Mouse (Mus musculus) embryo, embryonic 10 days (tissue): Measurements from ENCODE around the gene Crhbp.
A peak's percentile ranks its signal among the peaks of the same experiment; 100 is the strongest.

ENCODE experiments used
- DNase-seq: peaks from one replicate; pipeline ENCODE4 v3.0.0-alpha.2; 2015; ENCODE audit warnings: low spot score

The Crhbp gene

DNA sequence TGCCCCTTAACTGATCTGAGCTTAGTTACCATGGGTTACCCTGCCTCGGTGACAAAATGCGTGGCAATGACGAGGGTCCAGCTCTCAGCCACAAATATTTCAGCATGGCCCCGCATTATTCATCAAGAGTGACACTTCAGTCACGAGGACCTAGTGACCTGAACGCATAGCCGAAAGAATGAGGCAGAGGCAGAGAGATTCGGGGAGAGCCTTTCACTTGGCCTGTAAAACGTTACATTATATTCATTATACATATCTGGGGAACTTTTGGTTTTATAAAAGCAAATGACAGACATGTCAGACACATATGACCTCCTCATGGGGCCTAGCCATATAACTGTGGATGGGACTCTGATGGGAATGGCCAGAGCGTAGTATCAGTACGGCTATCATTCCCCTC is at the start of gene Crhbp:
Crhbp (minus strand) TSS at position 101 of the 400 bp plus-strand sequence.
- DNase-seq, result no peak

GRCm38 (mm10) chr13:95493296-95493695 is 48.6 kb upstream of the Crhbp start:
- no peak for DNase-seq

- DNase-seq, result no peak
These were observed 46.6 kb upstream of the Crhbp start for GRCm38 (mm10) chr13:95491327-95491726.

DNA sequence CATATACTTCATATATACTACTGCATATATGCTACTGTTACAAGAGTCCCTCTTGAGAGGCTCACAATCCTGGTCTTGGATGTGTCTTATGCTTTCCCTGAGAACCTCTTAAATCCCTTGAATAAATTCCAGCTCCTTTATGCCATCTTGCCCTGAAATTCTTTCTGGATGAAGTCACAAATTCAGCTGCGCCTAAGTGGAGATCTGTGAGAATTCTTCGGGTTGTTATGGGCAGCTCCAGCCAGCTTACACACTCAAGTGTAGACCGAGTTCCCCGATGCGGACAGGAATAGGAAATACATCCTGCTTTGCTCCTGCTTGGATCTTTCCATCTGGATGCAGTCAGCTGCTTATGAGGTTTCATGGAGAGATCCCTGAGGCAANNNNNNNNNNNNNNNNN is 39.9 kb upstream of the Crhbp start:
- DNase-seq, result peak; percentile 15

- peak; percentile 89 for DNase-seq
These were observed 36.7 kb upstream of the Crhbp start for GRCm38 (mm10) chr13:95481428-95481827.

GRCm38 (mm10) chr13:95478671-95479413 is 34.1 kb upstream of the Crhbp start, which contains the start of gene S100z:
Gene S100z, minus strand, starts transcription at chr13:95478721.
- DNase-seq, result no peak

DNA sequence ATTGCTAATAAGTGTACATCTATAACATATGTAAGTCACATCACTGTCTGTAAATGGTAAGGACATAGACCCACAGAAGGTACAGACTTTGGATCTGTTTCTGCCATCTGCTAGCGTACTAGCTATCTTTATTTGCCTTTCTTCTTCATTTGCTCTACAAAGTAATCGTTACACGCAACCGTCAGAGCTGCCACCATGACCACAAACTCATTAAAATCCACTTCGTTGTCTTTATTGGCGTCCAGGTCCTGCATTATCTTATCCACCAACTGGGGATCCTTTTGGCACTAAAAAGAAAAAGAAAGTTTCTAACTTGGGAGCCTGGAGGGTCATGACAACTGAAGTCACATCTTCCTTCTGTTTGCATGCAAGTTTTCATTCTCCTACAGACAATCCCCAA is 32.4 kb upstream of the Crhbp start:
- no peak for DNase-seq

DNA sequence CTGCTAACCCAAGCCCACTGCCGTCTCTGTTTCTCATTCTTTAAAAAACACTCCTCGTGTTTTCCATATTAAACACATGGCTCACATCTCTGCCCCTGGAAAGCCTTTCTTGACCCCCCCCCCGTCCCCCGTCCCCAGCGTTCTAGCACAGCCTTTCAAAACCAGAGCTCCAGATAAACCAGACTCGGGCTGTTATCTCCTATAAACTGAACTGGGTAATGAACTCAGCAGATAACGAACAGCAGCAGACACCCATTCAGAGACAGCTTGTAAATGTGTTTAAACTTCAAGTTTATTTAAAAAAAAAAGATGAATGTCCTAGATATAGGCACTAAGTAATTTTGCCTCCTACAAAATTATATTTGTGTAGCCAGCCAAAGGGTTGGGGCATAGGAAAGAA is 30.4 kb upstream of the Crhbp start:
- DNase-seq, result no peak

DNA sequence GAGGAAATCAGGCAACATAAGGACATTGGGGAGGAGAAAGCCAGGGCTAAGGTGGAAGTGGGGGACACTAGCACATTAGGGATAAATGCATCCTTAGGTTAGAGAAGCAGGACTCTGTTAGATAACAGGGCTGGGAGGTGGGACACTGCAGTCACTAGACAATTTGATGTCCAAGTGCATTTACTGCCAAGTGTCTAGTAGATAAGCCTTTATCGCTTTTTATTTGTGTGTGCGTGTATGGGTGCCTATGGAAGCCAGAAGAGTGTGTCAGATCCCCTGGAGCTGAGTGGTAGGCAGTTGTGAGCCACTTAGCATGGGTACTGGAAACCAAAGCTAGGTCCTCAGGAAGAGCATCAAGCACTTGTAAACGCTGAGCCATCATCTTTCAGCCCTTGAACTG is 29.6 kb upstream of the Crhbp start:
- DNase-seq, result no peak

DNA sequence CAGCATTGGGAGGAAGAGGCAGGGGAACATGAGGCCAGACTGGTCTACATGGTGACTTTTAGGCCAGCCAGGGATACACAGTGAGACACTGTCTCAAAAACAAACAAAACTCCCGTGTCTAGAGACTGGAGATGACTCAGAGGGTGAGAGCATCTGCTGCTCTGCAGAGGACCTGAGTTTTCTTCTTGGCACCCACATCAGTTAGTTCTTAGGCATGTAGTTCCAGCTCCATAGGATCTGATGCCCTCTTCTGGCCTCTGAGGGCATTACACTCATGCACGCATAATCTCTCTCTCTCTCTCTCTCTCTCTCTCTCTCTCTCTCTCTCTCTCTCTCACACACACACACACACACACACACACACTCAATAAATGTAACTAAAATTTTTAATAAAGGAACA is 26.2 kb upstream of the Crhbp start:
- DNase-seq, result peak; percentile 27

DNA sequence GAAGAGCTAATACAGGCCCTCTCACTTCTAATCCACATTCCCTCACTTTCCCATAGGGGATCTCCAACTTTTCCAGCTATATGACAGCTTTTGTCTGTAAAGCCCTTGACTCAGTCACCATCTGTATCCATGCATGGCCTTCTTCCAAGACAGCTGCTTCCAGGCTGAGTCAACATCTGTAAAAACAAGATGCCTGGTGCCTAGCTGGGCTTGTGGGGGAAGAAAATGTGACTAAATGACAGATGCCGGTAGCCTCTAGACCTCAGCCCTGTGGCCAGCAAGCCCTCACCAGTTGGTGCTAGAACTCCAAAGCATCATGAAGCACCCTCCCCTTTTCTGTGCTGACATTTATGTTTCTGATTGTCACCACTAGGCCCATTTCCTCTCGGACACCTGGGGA is 6.8 kb upstream of the Crhbp start:
- DNase-seq, result no peak

GRCm38 (mm10) chr13:95450636-95451210 is 6.0 kb upstream of the Crhbp start:
- no peak for DNase-seq

DNA sequence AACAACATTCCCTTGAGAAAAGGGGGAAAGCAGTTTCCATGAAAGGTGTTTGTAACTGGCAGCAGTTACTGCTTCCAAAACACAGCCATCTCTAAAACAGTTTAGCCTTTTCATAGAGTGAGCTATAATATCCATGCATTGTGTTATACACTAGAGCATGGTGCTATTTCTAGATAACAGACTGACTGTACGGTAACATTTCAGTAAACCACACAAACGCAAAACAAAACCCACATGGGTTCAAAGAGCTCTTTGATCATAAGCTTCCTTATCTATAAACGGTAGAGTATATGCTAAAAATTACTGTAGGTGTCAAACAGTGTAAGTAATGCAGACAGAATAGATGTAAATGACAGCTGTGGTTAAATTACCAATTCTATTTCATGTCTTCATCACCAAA is 5.0 kb upstream of the Crhbp start:
- no peak for DNase-seq

DNA sequence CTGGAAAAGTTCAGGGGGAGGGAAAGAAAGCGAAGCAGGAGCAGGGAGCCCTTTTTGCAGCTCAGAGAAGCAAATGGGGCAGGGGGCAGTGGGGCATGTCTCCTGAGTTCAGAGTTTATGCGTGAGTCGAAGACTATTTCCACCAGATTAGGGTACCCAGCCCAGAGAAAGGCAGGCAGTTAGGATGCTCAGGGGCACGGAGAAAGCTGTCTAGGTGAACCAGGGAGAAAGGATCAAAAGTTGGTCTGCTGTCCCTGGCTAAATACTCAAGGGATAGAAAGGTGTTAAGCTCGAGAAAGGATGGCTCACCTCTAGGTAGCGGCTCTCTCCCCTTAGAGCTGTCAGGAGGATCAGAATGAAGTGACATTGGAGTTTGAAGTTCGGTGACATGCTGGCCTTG is 433 bp downstream of the Crhbp start:
- no peak for DNase-seq

DNA sequence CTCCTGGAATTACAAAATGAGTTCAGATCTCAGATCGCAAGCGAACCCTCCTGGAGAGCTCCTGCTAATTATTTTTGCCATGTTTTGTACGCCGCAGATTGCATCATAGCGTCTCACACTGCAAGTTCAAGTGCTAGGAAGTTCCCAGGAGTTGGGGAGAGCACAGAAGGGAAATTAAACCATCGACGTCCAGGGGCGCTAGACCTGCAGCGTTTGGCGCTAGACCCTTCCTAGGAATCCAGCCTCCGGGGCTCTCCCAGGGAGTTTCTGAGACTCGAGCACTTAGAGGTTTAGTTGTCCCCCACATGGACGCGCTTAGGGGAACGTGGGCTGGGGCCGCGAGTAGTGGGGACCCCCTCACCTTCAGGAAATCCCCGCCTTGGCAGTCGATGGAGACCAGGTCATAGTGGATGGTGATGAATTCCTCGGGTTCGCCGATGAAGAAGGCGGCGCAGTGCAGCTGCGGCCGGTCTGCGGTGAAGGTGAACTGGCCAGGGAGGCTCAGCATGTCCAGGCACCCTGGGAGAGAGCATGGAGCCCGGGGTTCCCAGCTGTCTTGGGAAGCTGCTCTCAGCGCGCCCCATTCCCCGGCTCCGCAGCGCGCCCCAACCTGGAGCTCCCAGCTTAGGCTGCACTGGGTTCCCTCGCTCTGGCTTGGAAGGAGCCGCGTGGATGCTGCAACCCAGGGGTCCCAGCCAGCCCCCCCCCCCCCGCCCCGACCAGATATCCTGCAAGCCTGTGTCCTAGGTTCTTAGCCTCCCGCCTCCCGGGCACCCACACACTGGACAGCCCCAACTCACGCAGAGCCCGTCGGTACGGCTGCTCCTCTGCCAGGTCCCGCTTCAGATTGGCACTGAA is 1.1 kb downstream of the Crhbp start:
- DNase-seq, result peak; percentile 72

- DNase-seq, result no peak
These were observed 1.8 kb downstream of the Crhbp start for GRCm38 (mm10) chr13:95442901-95443300.

DNA sequence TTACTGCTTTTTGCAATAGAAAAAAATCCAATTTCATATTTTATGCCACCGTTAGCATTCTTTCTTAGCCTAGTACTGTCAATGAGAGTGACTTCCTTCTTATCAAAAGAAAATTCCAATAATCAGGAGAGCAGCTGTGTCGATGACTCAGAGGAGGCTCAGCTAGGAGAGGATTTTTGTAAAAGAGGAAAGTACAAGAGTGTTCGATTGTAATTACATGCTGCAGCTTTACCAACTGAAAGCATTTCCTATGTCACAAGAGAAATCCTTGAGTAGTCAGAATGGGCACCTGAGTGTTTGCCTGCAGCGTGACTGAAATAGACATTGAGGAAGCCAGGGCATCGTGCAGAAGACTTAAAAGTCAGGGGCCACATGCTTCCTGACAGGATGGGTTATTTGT is 5.2 kb downstream of the Crhbp start:
- DNase-seq, result no peak

DNA sequence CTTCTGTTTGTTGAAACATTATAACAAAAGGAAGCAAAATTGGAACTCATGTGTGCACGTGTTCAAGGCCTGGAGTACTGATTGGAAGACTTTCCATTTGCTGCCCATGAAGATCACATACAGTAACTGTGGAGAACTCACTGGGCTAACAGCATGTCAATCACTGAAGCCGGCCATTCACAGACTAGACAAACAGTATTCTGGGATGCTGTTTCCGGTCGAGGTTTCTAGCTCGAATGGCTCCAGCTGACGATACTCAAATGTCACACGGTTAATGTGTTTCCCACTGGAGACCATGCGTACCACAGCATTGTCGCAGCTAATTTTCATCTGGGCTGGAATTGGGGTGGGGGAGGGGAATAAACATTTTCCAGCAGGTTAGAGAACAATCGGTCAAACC is 13.0 kb downstream of the Crhbp start:
- DNase-seq, result no peak

GRCm38 (mm10) chr13:95427499-95427898 is 17.2 kb downstream of the Crhbp start:
- DNase-seq, result no peak

GRCm38 (mm10) chr13:95426421-95426820 is 18.3 kb downstream of the Crhbp start:
- DNase-seq, result no peak

DNA sequence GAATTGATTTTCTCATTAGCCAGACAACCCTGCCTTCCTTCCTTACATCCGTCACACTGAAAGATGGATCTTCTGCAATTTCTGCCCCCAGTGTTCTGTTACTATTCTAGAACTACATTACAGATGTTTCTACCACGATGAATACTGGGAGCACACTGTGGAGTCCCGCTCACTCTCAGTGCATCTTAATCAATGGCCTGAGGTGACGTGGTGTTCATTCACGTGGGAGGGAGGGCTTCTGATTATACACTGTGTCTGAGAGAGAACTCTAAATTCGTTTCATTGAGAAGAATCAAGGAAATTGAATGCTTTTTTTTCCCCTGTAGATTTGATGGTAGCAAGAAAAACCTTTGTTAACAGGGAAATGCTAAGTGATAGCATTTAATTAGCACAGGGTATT is 19.2 kb downstream of the Crhbp start:
- DNase-seq, result no peak

DNA sequence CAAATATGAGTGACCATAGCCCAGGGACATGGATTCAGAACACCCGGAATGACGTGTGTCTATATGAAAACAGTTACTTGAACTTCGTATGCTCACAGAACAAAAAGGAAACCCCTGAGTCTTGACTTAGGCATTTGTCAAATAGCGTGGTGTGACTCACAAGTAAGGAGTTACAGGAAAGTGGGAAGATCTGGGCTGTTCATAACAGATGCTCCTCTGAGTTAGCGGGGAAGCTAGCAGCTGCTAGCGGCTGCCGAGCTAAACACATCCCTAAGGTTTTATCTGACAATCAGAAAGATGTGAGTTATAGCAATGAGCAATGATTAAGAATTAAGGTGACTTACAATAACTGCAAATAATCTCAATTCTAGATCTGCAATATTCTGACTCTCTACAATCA is 19.8 kb downstream of the Crhbp start:
- no peak for DNase-seq

DNA sequence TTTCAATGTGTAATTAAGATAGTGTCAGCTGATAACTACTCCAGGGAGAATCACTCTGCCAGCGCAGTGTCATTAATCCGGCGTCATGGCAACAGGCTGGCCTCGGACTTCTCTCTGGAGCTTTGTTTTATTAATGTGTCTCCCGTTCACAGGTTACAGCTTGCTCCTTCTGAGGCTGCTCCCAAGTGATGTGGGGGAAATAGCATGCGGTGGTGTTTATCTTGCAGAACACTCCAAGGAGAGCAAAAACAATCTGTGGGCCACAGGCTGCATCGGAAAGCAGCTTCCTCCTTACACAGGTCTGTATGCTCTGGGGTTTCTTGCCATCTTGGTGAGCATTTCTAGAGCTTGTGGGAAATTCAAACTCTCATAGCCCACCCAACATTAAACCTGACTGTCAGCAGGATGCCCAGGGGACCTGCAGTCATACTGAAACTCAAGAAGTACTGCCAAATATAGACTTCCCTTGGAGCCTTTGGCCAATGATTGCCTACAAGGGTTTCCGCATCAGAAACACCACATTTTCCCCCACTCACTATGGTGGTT is 25.4 kb downstream of the Crhbp start:
- peak; percentile 58 for DNase-seq
